Mouse (Mus musculus): ENCODE measurements around the gene Sirt7. TPM values are rescaled to one million over a fixed set of nuclear protein-coding genes. Genes with fewer than 3 reads are reported as not detected.
"Not testable (repeated sequence)": the region's sequence is repeated elsewhere in the genome, so short reads cannot be mapped to it uniquely, and the experiment has no call there.

The Sirt7 gene
- total RNA-seq, 1 experiment from 2014 or later, result 52.4 TPM

GRCm38 (mm10) chr11:120608241-120609034 is 16.6 kb downstream of the Sirt7 start, which contains the start of gene Npb:
Gene Npb (plus strand): TSS chr11:120608477.
- ATAC-seq (replicated peaks in 1 of 2; ENCODE audit: insufficient read depth in 1 of 2, low FRiP score in 2 of 2, low TSS enrichment in 1 of 2, low read depth in 1 of 2, poor library complexity in 2 of 2, severe bottlenecking in 2 of 2), result no peak

GRCm38 (mm10) chr11:120606764-120607163 is 18.3 kb downstream of the Sirt7 start:
- no peak for ATAC-seq (replicated peaks in 1 of 2; ENCODE audit: insufficient read depth in 1 of 2, low FRiP score in 2 of 2, low TSS enrichment in 1 of 2, low read depth in 1 of 2, poor library complexity in 2 of 2, severe bottlenecking in 2 of 2)

GRCm38 (mm10) chr11:120605667-120606066 is 19.4 kb downstream of the Sirt7 start:
- ATAC-seq (replicated peaks in 1 of 2; ENCODE audit: insufficient read depth in 1 of 2, low FRiP score in 2 of 2, low TSS enrichment in 1 of 2, low read depth in 1 of 2, poor library complexity in 2 of 2, severe bottlenecking in 2 of 2), result no peak

- no peak for ATAC-seq (replicated peaks in 1 of 2; ENCODE audit: insufficient read depth in 1 of 2, low FRiP score in 2 of 2, low TSS enrichment in 1 of 2, low read depth in 1 of 2, poor library complexity in 2 of 2, severe bottlenecking in 2 of 2)
Observed at GRCm38 (mm10) chr11:120603545-120603944, 21.5 kb downstream of the Sirt7 start.

- no peak for ATAC-seq (replicated peaks in 1 of 2; ENCODE audit: insufficient read depth in 1 of 2, low FRiP score in 2 of 2, low TSS enrichment in 1 of 2, low read depth in 1 of 2, poor library complexity in 2 of 2, severe bottlenecking in 2 of 2)
Observed at GRCm38 (mm10) chr11:120600716-120601115, 24.3 kb downstream of the Sirt7 start.

GRCm38 (mm10) chr11:120598990-120599549 is 26.0 kb downstream of the Sirt7 start:
- no peak for ATAC-seq (replicated peaks in 1 of 2; ENCODE audit: insufficient read depth in 1 of 2, low FRiP score in 2 of 2, low TSS enrichment in 1 of 2, low read depth in 1 of 2, poor library complexity in 2 of 2, severe bottlenecking in 2 of 2)

GRCm38 (mm10) chr11:120598283-120598989 is 26.6 kb downstream of the Sirt7 start, which contains the start of the genes Alyref and Anapc11:
Gene Alyref (minus strand): TSS chr11:120598365.
Gene Anapc11 (plus strand): TSS chr11:120598421.
- peak; percentile 88 to 90 for ATAC-seq (replicated peaks in 1 of 2; ENCODE audit: insufficient read depth in 1 of 2, low FRiP score in 2 of 2, low TSS enrichment in 1 of 2, low read depth in 1 of 2, poor library complexity in 2 of 2, severe bottlenecking in 2 of 2)

- no peak for ATAC-seq (replicated peaks in 1 of 2; ENCODE audit: insufficient read depth in 1 of 2, low FRiP score in 2 of 2, low TSS enrichment in 1 of 2, low read depth in 1 of 2, poor library complexity in 2 of 2, severe bottlenecking in 2 of 2)
Observed at GRCm38 (mm10) chr11:120597240-120598235, 27.5 kb downstream of the Sirt7 start.

GRCm38 (mm10) chr11:120588531-120588930 is 36.5 kb downstream of the Sirt7 start:
- ATAC-seq (replicated peaks in 1 of 2; ENCODE audit: insufficient read depth in 1 of 2, low FRiP score in 2 of 2, low TSS enrichment in 1 of 2, low read depth in 1 of 2, poor library complexity in 2 of 2, severe bottlenecking in 2 of 2), result peak in 1 of 2 experiments; percentile 42; a peak in 2 of 4 replicates

GRCm38 (mm10) chr11:120583937-120584336 is 41.1 kb downstream of the Sirt7 start:
- ATAC-seq (replicated peaks in 1 of 2; ENCODE audit: insufficient read depth in 1 of 2, low FRiP score in 2 of 2, low TSS enrichment in 1 of 2, low read depth in 1 of 2, poor library complexity in 2 of 2, severe bottlenecking in 2 of 2), result no peak

GRCm38 (mm10) chr11:120582982-120583293 is 42.1 kb downstream of the Sirt7 start:
- ATAC-seq (replicated peaks in 1 of 2; ENCODE audit: insufficient read depth in 1 of 2, low FRiP score in 2 of 2, low TSS enrichment in 1 of 2, low read depth in 1 of 2, poor library complexity in 2 of 2, severe bottlenecking in 2 of 2), result not testable (repeated sequence)

- ATAC-seq (replicated peaks in 1 of 2; ENCODE audit: insufficient read depth in 1 of 2, low FRiP score in 2 of 2, low TSS enrichment in 1 of 2, low read depth in 1 of 2, poor library complexity in 2 of 2, severe bottlenecking in 2 of 2), result no peak
Observed at GRCm38 (mm10) chr11:120582268-120582981, 42.6 kb downstream of the Sirt7 start.

- ATAC-seq (replicated peaks in 1 of 2; ENCODE audit: insufficient read depth in 1 of 2, low FRiP score in 2 of 2, low TSS enrichment in 1 of 2, low read depth in 1 of 2, poor library complexity in 2 of 2, severe bottlenecking in 2 of 2), result peak; percentile 25 to 30
Observed at GRCm38 (mm10) chr11:120581490-120582267, 43.4 kb downstream of the Sirt7 start, which contains the start of gene Arhgdia. Gene Arhgdia (minus strand): TSS chr11:120581624.

GRCm38 (mm10) chr11:120580871-120581331 is 44.1 kb downstream of the Sirt7 start:
- no peak for ATAC-seq (replicated peaks in 1 of 2; ENCODE audit: insufficient read depth in 1 of 2, low FRiP score in 2 of 2, low TSS enrichment in 1 of 2, low read depth in 1 of 2, poor library complexity in 2 of 2, severe bottlenecking in 2 of 2)

GRCm38 (mm10) chr11:120580190-120580589 is 44.9 kb downstream of the Sirt7 start:
- ATAC-seq (replicated peaks in 1 of 2; ENCODE audit: insufficient read depth in 1 of 2, low FRiP score in 2 of 2, low TSS enrichment in 1 of 2, low read depth in 1 of 2, poor library complexity in 2 of 2, severe bottlenecking in 2 of 2), result peak in 1 of 2 experiments; percentile 29; a peak in 2 of 4 replicates

Data from hematopoietic stem cell, adult 5-6 weeks (primary cell).